16 mouse cellular contexts compared by ENCODE assay signal in genomic region chr6:140677960-140678359, GRCm38 (mm10). TPM values are rescaled to one million over a fixed set of nuclear protein-coding genes. Genes with fewer than 3 reads are reported as not detected.
DNase-seq lines count a peak whose midpoint lies in the region; ATAC-seq and TF ChIP-seq lines count a peak whose summit lies in the region.
"Had no signal": no experiment of that assay in that cellular context is flagged by ENCODE, and none has a peak within 500 bp of the region (broad histone marks: within the 10 kb centered on the region; RNA-seq: fewer than 3 reads in every experiment).

No protein-coding gene starts in this region.

- ATAC-seq in hindbrain, embryonic 13.5 days (ENCODE audit: low FRiP score), result no peak
- ATAC-seq in hindbrain, postnatal 0 days, result no peak
- no peak for ATAC-seq in neural tube, embryonic 15.5 days (ENCODE audit: low FRiP score)
- ATAC-seq: liver, embryonic 12.5 days had no signal

- no peak overlapping the region for H3K4me3 ChIP-seq in hindbrain, embryonic 13.5 days
- no peak overlapping the region for H3K4me3 ChIP-seq in hindbrain, postnatal 0 days (ENCODE audit: low read length)
- H3K4me3 ChIP-seq in neural tube, embryonic 15.5 days (replicated peaks), result no peak overlapping the region
- H3K4me3 ChIP-seq: forebrain, embryonic 13.5 days; liver, embryonic 12.5 days had no signal

- no peak for TF ChIP-seq CTCF in hindbrain, postnatal 0 days (IDR thresholded peaks at IDR 0.05; ENCODE audit: low read depth)

- no peak overlapping the region for H3K9ac ChIP-seq in hindbrain, embryonic 13.5 days
- no peak overlapping the region for H3K9ac ChIP-seq in hindbrain, postnatal 0 days (replicated peaks; ENCODE audit: low read length)
- no peak overlapping the region for H3K9ac ChIP-seq in neural tube, embryonic 15.5 days (replicated peaks)
- H3K9ac ChIP-seq: forebrain, embryonic 13.5 days; liver, embryonic 12.5 days had no signal

- H3K9me3 ChIP-seq in hindbrain, embryonic 13.5 days, result no peaks in the 10 kb centered on the region
- no peaks in the 10 kb centered on the region for H3K9me3 ChIP-seq in hindbrain, postnatal 0 days (ENCODE audit: low read length)
- H3K9me3 ChIP-seq in neural tube, embryonic 15.5 days (replicated peaks), result no peaks in the 10 kb centered on the region
- H3K9me3 ChIP-seq: forebrain, embryonic 13.5 days; liver, embryonic 12.5 days had no signal

- H3K27me3 ChIP-seq in hindbrain, embryonic 13.5 days, result no peaks in the 10 kb centered on the region
- no peaks in the 10 kb centered on the region for H3K27me3 ChIP-seq in hindbrain, postnatal 0 days (ENCODE audit: insufficient read depth, low read length)
- H3K27me3 ChIP-seq in neural tube, embryonic 15.5 days (replicated peaks), result 0 out of 2 replicates have a peak, but pooled peaks cover 4% of the 10 kb centered on the region
- H3K27me3 ChIP-seq: forebrain, embryonic 13.5 days; liver, embryonic 12.5 days had no signal

- peak overlapping the region; percentile 14; the same call in 1 of the 2 replicates for H3K27ac ChIP-seq in hindbrain, embryonic 13.5 days
- no peak overlapping the region for H3K27ac ChIP-seq in hindbrain, postnatal 0 days
- H3K27ac ChIP-seq in neural tube, embryonic 15.5 days (replicated peaks), result peak overlapping the region; percentile 58
- H3K27ac ChIP-seq: forebrain, embryonic 13.5 days; liver, embryonic 12.5 days had no signal

- no peak overlapping the region for H3K4me2 ChIP-seq in hindbrain, embryonic 13.5 days
- no peak overlapping the region for H3K4me2 ChIP-seq in hindbrain, postnatal 0 days (ENCODE audit: low read depth, low read length)
- H3K4me2 ChIP-seq in neural tube, embryonic 15.5 days, result no peak overlapping the region
- H3K4me2 ChIP-seq: liver, embryonic 12.5 days had no signal

- no peaks in the 10 kb centered on the region for H3K36me3 ChIP-seq in hindbrain, embryonic 13.5 days
- no peaks in the 10 kb centered on the region for H3K36me3 ChIP-seq in hindbrain, postnatal 0 days (ENCODE audit: insufficient read depth, low read length)
- no peaks in the 10 kb centered on the region for H3K36me3 ChIP-seq in neural tube, embryonic 15.5 days
- H3K36me3 ChIP-seq: liver, embryonic 12.5 days had no signal

- H3K4me1 ChIP-seq in hindbrain, embryonic 13.5 days (replicated peaks), result peaks cover 46% of the 10 kb centered on the region
- peaks cover 16% of the 10 kb centered on the region for H3K4me1 ChIP-seq in hindbrain, postnatal 0 days (ENCODE audit: insufficient read depth, low read length)
- H3K4me1 ChIP-seq in neural tube, embryonic 15.5 days, result peaks cover 34% of the 10 kb centered on the region

- DNase-seq in hindbrain, postnatal 0 days (ENCODE audit: low spot score), result no peak
- DNase-seq in neural tube, embryonic 10.5 days (ENCODE audit: extremely low spot score, low spot score), result no peak
- peak; percentile 61 for DNase-seq in kidney, postnatal 14 days
- DNase-seq in cerebellum, adult 9-11 months, result no peak
- no peak for DNase-seq in layer of hippocampus, adult 18-20 months (ENCODE audit: low spot score in 2 of 2)

- WGBS in hindbrain, embryonic 13.5 days, result 69% methylated on average over 9 of the region's 9 CpGs
- 55% methylated on average over 9 of the region's 9 CpGs for WGBS in hindbrain, postnatal 0 days
- WGBS in neural tube, embryonic 15.5 days, result 72% methylated on average over 9 of the region's 9 CpGs

RNA-seq across cellular contexts. Expression of gene Gm11077, which starts 51.1 kb away (rescaled TPM):
- polyA plus RNA-seq in hindbrain, embryonic 13.5 days (2015; fragmentation: Nextera tagmentation; extraction: Ambion mirVana), result not detected in 2 replicates
- not detected in 2 replicates for total RNA-seq in hindbrain, postnatal 0 days (2014; rRNA removed)
- polyA plus RNA-seq in hindbrain, postnatal 0 days (2015; fragmentation: Nextera tagmentation; extraction: Ambion mirVana), result not detected in 2 replicates
- polyA plus RNA-seq in neural tube, embryonic 15.5 days (2015; fragmentation: Nextera tagmentation; extraction: Ambion mirVana), result not detected in 2 replicates
- not detected for total RNA-seq in layer of hippocampus, adult 18-20 months (2021)
- total RNA-seq: adrenal gland, postnatal 36 days; granulocyte monocyte progenitor cell, adult 5-6 weeks; layer of hippocampus, adult 8-10 months; megakaryocyte-erythroid progenitor cell, adult 5-6 weeks had no signal
- polyA plus RNA-seq: forebrain, embryonic 13.5 days; heart, embryonic 16.5 days; liver, embryonic 12.5 days; spleen, adult 2 months; stomach, embryonic 16.5 days had no signal

RNA-seq across cellular contexts. Expression of gene Aebp2, which starts 55.5 kb away (rescaled TPM):
- polyA plus RNA-seq in hindbrain, embryonic 13.5 days (2015; fragmentation: Nextera tagmentation; extraction: Ambion mirVana), result 8.9 and 9.3 TPM in 2 replicates
- 29.3 and 30.4 TPM in 2 replicates for total RNA-seq in hindbrain, postnatal 0 days (2014; rRNA removed)
- polyA plus RNA-seq in hindbrain, postnatal 0 days (2015; fragmentation: Nextera tagmentation; extraction: Ambion mirVana), result 5.1 and 5.9 TPM in 2 replicates
- polyA plus RNA-seq in neural tube, embryonic 15.5 days (2015; fragmentation: Nextera tagmentation; extraction: Ambion mirVana), result 7.2 and 8.2 TPM in 2 replicates
- 10 to 100 TPM; 55.3 to 64.4 TPM for total RNA-seq in layer of hippocampus, adult 18-20 months (2021)
